Mouse (Mus musculus): ENCODE data around the gene Map3k13. TPM values are rescaled to one million over a fixed set of nuclear protein-coding genes. Genes with fewer than 3 reads are reported as not detected.

Map3k13 gene
- total and polyA plus RNA-seq, 3 experiments: 0.23 to 0.82 TPM; not detected in 1

- Histone ChIP-seq H3K9ac (ENCODE audit: control insufficient read depth, low read depth, low read length, poor library complexity, severe bottlenecking) (no peak overlapping the region), H3K36me3 (ENCODE audit: control insufficient read depth in 1 of 2, insufficient read depth in 2 of 2, low read length in 2 of 2) (no peaks in the 10 kb centered on the region), H3K27ac (ENCODE audit: control insufficient read depth, low read depth, low read length) (no peak overlapping the region), H3K27me3 (ENCODE audit: control insufficient read depth in 1 of 2, insufficient read depth in 2 of 2, low read length in 2 of 2) (no peaks in the 10 kb centered on the region), H3K4me3 (ENCODE audit: control insufficient read depth in 1 of 2, insufficient read depth in 1 of 2, low read depth in 2 of 2, low read length in 2 of 2) (no peak overlapping the region), H3K79me2 (ENCODE audit: control insufficient read depth, insufficient read depth, low read length, poor library complexity) (no peaks in the 10 kb centered on the region), H3K9me3 (replicated peaks; ENCODE audit: insufficient read depth, low read length) (no peaks in the 10 kb centered on the region), H3K4me1 (ENCODE audit: control insufficient read depth in 1 of 2, insufficient read depth in 2 of 2, low read length in 2 of 2) (no peaks in the 10 kb centered on the region)
- DNase-seq (ENCODE audit: low read depth, low spot score): no peak
- TF ChIP-seq E2F4 (IDR thresholded peaks at IDR 0.05; ENCODE audit: borderline replicate concordance, low read depth, low read length) (no peak), USF1 (IDR thresholded peaks at IDR 0.05; ENCODE audit: low read depth, low read length) (no peak), SMC3 (IDR thresholded peaks at IDR 0.05; ENCODE audit: low read depth, low read length) (no peak), SIN3A (IDR thresholded peaks at IDR 0.05; ENCODE audit: low read length) (no peak), GATA1 (IDR thresholded peaks at IDR 0.05; ENCODE audit: low read depth, low read length) (no peak), CHD1 (IDR thresholded peaks at IDR 0.05; ENCODE audit: low read depth, low read length) (no peak), MYC (IDR thresholded peaks at IDR 0.05; ENCODE audit: low read depth, low read length) (no peak), BHLHE40 (IDR thresholded peaks at IDR 0.05; ENCODE audit: borderline replicate concordance, low read depth, low read length) (no peak), POLR2AphosphoS2 (IDR thresholded peaks at IDR 0.05; ENCODE audit: low read length) (no peak), MYB (IDR thresholded peaks at IDR 0.05; ENCODE audit: low read depth, low read length) (no peak)
These were observed 73.6 kb downstream of the Map3k13 start for GRCm38 (mm10) chr16:21867727-21868126.

- Histone ChIP-seq H3K4me1 (ENCODE audit: control insufficient read depth in 1 of 2, insufficient read depth in 2 of 2, low read length in 2 of 2) (no peaks in the 10 kb centered on the region), H3K36me3 (ENCODE audit: control insufficient read depth in 1 of 2, insufficient read depth in 2 of 2, low read length in 2 of 2) (no peaks in the 10 kb centered on the region), H3K9me3 (replicated peaks; ENCODE audit: insufficient read depth, low read length) (no peaks in the 10 kb centered on the region), H3K4me3 (ENCODE audit: control insufficient read depth in 1 of 2, insufficient read depth in 1 of 2, low read depth in 2 of 2, low read length in 2 of 2) (no peak overlapping the region), H3K27ac (ENCODE audit: control insufficient read depth, low read depth, low read length) (no peak overlapping the region), H3K9ac (ENCODE audit: control insufficient read depth, low read depth, low read length, poor library complexity, severe bottlenecking) (no peak overlapping the region), H3K79me2 (ENCODE audit: control insufficient read depth, insufficient read depth, low read length, poor library complexity) (no peaks in the 10 kb centered on the region), H3K27me3 (ENCODE audit: control insufficient read depth in 1 of 2, insufficient read depth in 2 of 2, low read length in 2 of 2) (no peaks in the 10 kb centered on the region)
- TF ChIP-seq ZKSCAN1 (IDR thresholded peaks at IDR 0.05; ENCODE audit: low read depth, low read length) (no peak), ZNF384 (IDR thresholded peaks at IDR 0.05; ENCODE audit: low read depth, low read length) (no peak), MEF2A (IDR thresholded peaks at IDR 0.05; ENCODE audit: extremely low read depth, insufficient replicate concordance, low read depth, low read length, poor library complexity, severe bottlenecking) (no peak), NELFE (IDR thresholded peaks at IDR 0.05; ENCODE audit: low read depth, low read length) (no peak), JUND (IDR thresholded peaks at IDR 0.05; ENCODE audit: low read depth, low read length) (no peak), TBP (IDR thresholded peaks at IDR 0.05; ENCODE audit: low read depth, low read length) (no peak), MAFK (IDR thresholded peaks at IDR 0.05; ENCODE audit: borderline replicate concordance, low read depth, low read length) (no peak), TAL1 (IDR thresholded peaks at IDR 0.05; ENCODE audit: low read length) (no peak), ZMIZ1 (IDR thresholded peaks at IDR 0.05; ENCODE audit: low read depth, low read length) (no peak), USF1 (IDR thresholded peaks at IDR 0.05; ENCODE audit: low read depth, low read length) (no peak), POLR2AphosphoS5 (IDR thresholded peaks at IDR 0.05; ENCODE audit: borderline replicate concordance, low read depth, low read length) (no peak), ELF1 (IDR thresholded peaks at IDR 0.05; ENCODE audit: low read depth, low read length) (no peak), CHD2 (IDR thresholded peaks at IDR 0.05; ENCODE audit: low read length) (no peak), CHD1 (IDR thresholded peaks at IDR 0.05; ENCODE audit: low read depth, low read length) (no peak)
- DNase-seq (ENCODE audit: low read depth, low spot score): no peak
These were observed 74.5 kb downstream of the Map3k13 start for GRCm38 (mm10) chr16:21868651-21869050.

Data from MEL (cell line).